Mouse (Mus musculus) MEL (cell line): ENCODE data around the gene Spef1.

Experiments used
- CTCF ChIP-seq, 3 experiments: IDR thresholded peaks in 2 of 3; conservative IDR thresholded peaks in 1 of 3; 2 replicates each; pipeline ENCODE4 v1.5.1; 2011 to 2012; ENCODE audit warnings: low read length in 3 of 3, low read depth in 2 of 3, mild to moderate bottlenecking in 2 of 3, improper control_type of control experiment in 1 of 3, inconsistent platforms in 1 of 3, mixed read lengths in 1 of 3, moderate library complexity in 1 of 3; ENCODE audit not compliant: control insufficient read depth in 1 of 3, insufficient read depth in 1 of 3, poor library complexity in 1 of 3, severe bottlenecking in 1 of 3
- E2F4 ChIP-seq: IDR thresholded peaks from 2 replicates; pipeline ENCODE4 v1.6.1; 2011; ENCODE audit warnings: low read depth, low read length, improper control_type of control experiment, borderline replicate concordance
- ELF1 ChIP-seq: IDR thresholded peaks from 2 replicates; pipeline ENCODE4 v1.6.1; 2014; ENCODE audit warnings: low read depth, mild to moderate bottlenecking, inconsistent platforms, low read length, improper control_type of control experiment, moderate library complexity
- EP300 ChIP-seq, 2 experiments: IDR thresholded peaks; 2 replicates each; pipeline ENCODE4 v1.6.1; 2011; ENCODE audit warnings: improper control_type of control experiment in 2 of 2, low read length in 2 of 2, low read depth in 1 of 2, mild to moderate bottlenecking in 1 of 2
- HCFC1 ChIP-seq: IDR thresholded peaks from 2 replicates; pipeline ENCODE4 v1.6.1; 2012; ENCODE audit warnings: low read depth, mild to moderate bottlenecking, inconsistent platforms, low read length, improper control_type of control experiment, moderate library complexity
- JUND ChIP-seq: IDR thresholded peaks from 2 replicates; pipeline ENCODE4 v1.6.1; 2011; ENCODE audit warnings: low read depth, mild to moderate bottlenecking, improper control_type of control experiment, low read length
- MAX ChIP-seq: IDR thresholded peaks from 2 replicates; pipeline ENCODE4 v1.6.1; 2011; ENCODE audit warnings: low read length, improper control_type of control experiment
- POLR2A ChIP-seq, 2 experiments: IDR thresholded peaks; 2 replicates each; pipeline ENCODE4 v1.6.1; 2011 to 2012; ENCODE audit warnings: low read length in 2 of 2, mild to moderate bottlenecking in 2 of 2, control low read depth in 1 of 2, improper control_type of control experiment in 1 of 2, low read depth in 1 of 2, moderate library complexity in 1 of 2; ENCODE audit not compliant: control insufficient read depth in 1 of 2, insufficient read depth in 1 of 2, poor library complexity in 1 of 2
- POLR2AphosphoS2 ChIP-seq: IDR thresholded peaks from 2 replicates; pipeline ENCODE4 v1.6.1; 2011; ENCODE audit warnings: low read length, improper control_type of control experiment
- RAD21 ChIP-seq: IDR thresholded peaks from 2 replicates; pipeline ENCODE4 v1.6.1; 2011; ENCODE audit warnings: mild to moderate bottlenecking, low read depth, low read length, improper control_type of control experiment
- RCOR1 ChIP-seq: IDR thresholded peaks from 2 replicates; pipeline ENCODE4 v1.6.1; 2012; ENCODE audit warnings: low read depth, mild to moderate bottlenecking, inconsistent platforms, low read length, improper control_type of control experiment
- TBP ChIP-seq: IDR thresholded peaks from 2 replicates; pipeline ENCODE4 v1.8.0; 2011; ENCODE audit warnings: low read depth, low read length, improper control_type of control experiment
- TCF12 ChIP-seq: IDR thresholded peaks from 2 replicates; pipeline ENCODE4 v1.6.1; 2014; ENCODE audit warnings: low read depth, mild to moderate bottlenecking, inconsistent platforms, low read length, improper control_type of control experiment, moderate library complexity
- ZNF384 ChIP-seq: IDR thresholded peaks from 2 replicates; pipeline ENCODE4 v1.6.1; 2012; ENCODE audit warnings: low read depth, mild to moderate bottlenecking, inconsistent platforms, low read length, improper control_type of control experiment

- TF ChIP-seq RCOR1 (no peak), EP300 (IDR thresholded peaks at IDR 0.05; ENCODE audit: low read depth in 1 of 2, low read length in 2 of 2) (no peak), ELF1 (no peak), CTCF (IDR thresholded peaks at IDR 0.05 in 2 of 3, conservative IDR thresholded peaks at IDR 0.05 in 1 of 3; ENCODE audit: control insufficient read depth in 1 of 3, insufficient read depth in 1 of 3, low read depth in 2 of 3, low read length in 3 of 3, poor library complexity in 1 of 3, severe bottlenecking in 1 of 3) (no peak), POLR2A (IDR thresholded peaks at IDR 0.05; ENCODE audit: control insufficient read depth in 1 of 2, insufficient read depth in 1 of 2, low read depth in 1 of 2, low read length in 2 of 2, poor library complexity in 1 of 2) (no peak), ZNF384 (no peak), TBP (no peak), HCFC1 (no peak), RAD21 (no peak), E2F4 (no peak), JUND (no peak), TCF12 (no peak), POLR2AphosphoS2 (no peak), MAX (no peak)
Measured at GRCm38 (mm10) chr2:131149254-131149578, 37.9 kb downstream of the Spef1 start.
